Mouse (Mus musculus): ENCODE measurements around the gene Tinagl1.

Gene Tinagl1

DNA sequence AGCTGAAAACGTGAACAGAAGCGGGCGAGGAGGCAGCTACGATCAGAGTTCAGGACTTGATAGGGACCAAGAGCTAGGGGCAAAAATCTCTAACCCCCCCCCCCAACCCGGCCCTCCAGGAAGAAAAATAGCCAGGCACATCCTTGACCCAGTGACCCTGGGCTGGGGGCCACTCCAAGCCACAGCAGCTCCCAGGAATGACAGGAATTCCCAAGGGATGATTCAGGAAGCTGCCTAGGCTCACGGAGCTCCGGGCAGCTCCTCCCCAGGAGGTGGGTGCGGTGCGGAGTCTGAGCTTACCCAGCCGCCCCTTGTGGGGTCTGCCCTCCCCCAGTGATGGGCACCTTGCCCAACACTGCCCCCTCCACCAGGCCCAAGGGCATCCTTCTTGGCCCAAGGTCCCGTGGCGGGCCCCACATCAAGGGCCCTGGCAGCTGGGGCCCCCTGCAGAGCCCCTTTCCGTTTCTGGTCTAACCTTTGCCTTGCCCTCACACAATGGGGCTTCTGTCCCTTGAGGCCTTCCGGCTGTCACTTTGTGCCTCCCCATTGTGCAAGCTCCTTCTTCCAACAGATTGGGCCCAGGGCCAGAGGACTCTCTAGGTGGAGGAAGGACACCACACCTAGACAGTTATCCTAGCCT lies at the start of gene Tinagl1:
Tinagl1 (minus strand) TSS at position 51 of the 640 bp plus-strand sequence.
- peak; percentile 43 for DNase-seq

DNA sequence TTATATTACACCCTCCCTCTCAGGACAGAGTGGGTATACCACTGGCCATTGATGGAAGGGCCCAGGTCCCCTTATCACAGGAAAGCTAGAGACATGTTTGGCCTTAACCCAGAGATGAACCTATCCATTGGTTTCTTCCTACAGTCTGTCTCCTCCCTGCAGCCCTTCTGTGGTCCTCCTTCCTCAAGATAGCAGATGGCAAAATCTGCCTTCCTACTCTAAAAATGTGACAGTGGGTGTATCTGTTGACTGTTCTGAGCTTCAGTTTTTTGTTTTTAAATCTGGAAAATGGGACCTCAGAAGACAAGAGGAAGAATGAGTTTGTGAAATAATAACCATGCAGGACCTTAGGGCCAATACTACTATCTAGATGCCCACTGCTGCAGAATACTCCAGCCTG lies 49.1 kb upstream of the Tinagl1 start:
- no peak for DNase-seq

DNA sequence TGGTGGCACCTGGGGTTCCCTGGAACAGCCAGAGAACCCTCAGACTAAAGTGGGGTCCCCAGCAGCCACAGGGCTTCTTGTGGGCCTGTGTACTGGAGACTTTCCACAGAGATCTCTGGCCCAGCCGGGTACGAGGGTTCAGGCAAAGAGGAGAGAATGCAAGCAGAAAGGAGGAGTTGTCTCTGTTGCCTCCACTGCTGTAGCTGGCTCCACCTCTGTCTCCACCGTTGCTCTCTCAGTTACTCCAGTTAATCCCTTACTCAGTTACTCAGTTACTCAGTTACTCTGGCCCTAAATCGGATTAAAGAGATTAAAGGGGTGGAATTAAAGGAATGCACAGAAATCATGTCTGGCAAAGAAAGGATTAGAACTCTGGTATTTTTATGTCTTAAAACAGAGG lies 47.3 kb upstream of the Tinagl1 start, which contains the start of gene Gm853:
Gm853 (minus strand) TSS at position 223 of the 400 bp plus-strand sequence.
- DNase-seq: no peak

DNA sequence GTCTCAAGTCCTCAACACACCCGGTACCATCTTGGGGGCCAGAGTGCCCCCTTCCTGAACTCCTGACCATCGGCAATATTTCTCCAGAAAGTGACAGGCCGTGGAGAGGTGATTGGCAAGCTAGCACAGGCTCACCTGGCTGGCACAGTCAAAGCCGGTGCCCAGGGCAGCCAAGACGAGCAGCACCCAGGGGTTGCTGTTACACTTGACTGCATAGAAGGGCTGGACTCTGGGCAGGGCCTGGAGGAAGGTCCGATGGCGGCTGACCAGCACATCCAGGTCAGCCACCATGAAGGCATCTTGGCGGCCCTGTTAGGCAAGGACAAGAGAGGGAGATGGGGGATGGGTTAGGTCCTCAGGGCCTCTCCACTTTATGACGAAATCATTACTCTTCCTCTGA lies 45.3 kb upstream of the Tinagl1 start:
- DNase-seq: no peak

DNA sequence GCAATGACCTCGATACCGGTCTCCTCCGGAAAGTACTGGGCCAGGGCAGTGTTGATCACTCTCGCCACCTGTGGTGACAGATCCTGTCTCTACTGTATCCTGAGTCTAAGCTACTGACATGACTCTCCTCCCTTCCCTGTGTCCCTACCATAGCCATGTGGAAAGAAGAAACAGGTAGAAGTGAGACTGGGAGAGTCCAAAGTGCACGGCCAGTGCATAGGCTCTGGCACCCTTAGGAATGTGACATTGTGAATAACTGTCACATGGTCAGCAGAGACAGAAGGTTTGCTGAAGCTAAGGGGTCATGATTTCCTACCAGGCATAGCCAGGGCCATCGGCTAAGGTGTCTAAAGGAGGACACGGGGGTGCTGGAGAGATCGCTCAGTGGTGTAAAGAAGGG lies 40.5 kb upstream of the Tinagl1 start:
- DNase-seq: no peak

DNA sequence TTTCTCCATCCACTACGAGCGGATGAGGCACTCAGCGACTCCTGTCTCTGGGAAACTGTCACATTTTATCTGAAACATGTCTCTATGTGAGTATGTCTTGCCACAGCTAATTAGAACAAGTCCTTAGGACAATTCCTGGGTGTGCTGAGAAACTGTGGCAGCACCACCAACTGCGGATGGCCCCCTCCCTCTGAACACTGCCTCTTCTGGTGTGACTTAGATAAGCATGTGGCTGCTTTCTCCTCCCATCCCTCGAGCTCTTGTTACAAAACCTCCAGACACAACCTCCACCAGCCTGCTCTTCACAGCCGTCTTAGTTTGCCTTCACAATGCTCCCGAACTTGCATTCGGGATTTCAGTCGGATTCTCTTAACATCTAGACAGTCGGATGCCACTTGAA lies 38.9 kb upstream of the Tinagl1 start:
- DNase-seq: no peak

DNA sequence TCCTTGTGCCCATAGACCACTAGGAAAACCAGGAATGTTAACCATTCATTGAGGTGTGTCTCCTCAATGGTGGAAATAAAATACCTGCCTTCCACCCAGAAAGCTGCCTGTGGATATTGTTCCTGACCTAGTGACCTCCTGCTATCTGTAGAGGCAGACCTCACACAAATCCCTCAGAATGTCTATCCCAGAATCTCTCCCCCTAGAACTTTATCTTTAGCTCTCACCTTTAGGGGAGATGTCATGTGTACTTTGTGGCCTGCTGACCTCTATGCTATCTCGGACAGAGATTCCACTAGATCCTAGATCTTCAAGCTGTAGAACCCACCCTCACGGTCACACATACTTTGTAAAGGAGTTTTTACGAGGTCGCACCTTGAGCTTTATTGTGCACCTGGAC lies 38.3 kb upstream of the Tinagl1 start:
- DNase-seq: no peak

DNA sequence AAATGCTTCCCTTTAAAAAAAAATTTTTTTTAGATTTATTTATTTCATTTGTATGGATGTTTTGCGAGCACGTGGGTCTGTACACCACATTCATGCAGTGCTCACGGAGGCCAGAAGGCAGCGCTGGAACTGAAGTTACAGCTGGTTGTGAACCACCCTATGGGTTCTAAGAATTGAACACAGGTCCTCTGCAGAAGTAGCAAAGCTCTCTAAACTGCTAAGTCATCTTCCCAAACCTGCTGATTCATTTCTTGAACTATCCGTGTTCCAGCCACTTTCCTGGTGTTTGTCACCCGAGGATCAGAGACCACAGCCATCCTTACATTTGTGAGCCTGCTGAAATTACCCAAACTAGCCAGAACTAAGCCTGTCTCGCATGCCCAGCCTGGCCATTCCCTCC lies 37.5 kb upstream of the Tinagl1 start:
- DNase-seq: no peak

DNA sequence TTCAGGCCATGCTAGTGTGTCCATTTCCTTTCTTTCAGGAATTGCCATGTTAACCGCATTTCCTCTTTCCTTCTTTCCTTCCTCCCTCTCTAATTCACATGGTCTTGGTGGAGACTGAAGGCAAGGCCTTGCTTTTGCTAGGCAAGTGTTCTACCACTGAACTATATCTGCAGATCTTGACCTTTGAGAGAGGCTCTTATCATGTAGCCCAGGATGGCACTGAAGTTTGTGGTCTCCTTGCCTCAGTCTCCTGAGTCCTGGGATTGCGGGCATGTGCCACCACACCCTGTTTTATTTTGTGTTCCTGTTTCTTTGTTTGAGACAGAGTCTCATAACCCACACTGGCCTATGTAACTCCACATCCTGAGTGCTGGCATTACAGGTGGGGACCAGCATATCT lies 36.9 kb upstream of the Tinagl1 start:
- no peak for DNase-seq

DNA sequence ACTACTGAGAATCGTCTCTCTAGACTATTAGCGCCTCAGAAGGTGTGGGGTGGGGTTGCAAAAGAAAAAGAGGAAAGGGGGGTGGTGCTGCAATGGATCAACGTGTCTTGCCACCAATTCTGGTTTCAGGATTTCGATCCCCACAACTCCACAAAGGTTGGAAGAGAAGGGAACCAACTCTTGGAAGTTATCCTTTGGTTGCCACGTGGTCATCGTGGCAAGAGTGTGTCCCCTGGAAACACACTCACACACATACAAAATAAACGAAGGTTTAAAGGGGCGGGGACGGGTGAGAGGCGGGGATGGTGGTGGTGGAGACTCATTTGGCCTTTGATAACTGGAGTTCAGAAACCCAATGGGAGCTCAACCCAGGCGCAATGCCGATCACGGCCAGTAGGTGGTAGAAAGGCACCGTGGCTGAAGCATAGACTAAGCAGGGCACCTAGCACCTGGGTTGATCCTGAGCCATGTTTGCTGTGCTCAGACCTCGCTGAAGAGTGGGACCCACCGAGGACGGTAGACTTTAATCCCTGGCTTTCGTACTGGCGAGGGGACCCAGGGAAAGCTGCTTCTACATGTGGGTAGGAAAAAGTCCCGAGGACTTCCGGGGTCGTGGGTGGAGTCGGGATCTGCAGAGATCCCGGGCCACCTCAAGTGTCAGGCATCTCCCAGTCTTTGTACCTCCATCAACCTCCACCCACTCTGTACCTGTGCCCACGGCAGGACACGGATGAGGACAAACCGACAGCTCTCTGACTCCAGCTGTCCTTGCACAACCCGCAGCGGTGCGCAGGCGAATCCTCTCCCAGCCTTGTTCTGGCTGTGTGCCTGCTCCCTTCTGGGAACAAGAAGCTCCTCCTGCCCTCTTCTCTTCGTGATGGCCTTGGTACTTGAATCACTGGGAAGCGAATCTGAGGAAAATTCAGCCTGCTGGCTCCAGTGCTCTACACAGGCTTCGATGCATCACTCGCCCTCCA lies 24.1 kb upstream of the Tinagl1 start:
- peak; percentile 87 for DNase-seq

DNA sequence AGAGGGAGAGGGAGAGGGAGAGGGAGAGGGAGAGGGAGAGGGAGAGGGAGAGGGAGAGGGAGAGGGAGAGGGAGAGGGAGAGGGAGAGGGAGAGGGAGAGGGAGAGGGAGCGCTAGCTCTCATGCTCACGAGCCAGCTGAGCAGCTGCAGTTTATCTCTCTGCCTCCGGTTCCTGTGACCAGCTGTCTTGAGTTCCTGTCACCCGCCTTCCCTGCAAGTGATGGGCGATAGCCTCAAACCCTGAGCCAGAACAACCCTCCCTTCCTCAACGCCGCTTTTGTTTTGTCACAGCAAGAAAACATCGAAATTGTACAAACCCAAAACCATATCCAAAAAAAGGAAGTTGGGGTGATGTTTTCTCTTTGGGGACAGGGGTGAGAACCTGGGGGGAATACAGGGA lies 21.6 kb upstream of the Tinagl1 start:
- DNase-seq: no peak

DNA sequence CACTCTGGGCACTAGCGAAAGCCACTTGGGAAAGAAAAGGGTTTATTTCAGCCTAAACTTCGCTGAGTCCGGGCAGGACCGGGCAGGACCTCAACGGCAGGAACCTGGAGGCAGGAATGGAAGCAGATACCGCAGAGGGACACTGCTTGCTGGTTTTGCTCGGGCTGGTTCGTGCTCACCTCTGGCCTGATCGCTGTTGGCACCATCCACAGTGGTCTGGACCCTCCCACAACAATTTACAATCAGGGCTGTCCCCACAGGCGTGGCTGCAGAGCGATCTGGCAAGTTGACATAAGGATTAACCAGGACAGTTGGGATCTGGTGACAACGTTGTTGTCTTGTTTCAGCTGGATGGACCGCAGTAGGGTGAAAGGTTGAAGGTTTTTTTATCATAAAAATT lies 21.0 kb upstream of the Tinagl1 start:
- DNase-seq: no peak

DNA sequence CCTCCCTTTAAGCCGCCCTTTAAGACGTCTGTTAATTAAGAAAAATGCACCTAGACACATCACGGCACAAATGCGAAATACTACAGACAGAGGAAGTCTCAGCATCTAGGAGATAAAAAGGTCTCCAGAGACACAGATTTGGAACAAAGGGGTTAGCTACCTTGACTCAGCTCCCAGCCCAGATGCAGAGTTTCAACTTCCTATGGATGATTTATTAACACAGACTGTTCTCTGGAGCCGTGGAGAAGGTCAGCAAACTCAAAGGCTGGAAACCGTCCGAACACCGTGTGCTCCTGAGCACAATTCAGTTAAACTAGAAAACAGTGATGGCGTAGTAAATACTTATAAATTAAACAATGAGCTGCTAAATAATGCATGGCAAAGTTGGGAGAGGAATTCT lies 17.3 kb upstream of the Tinagl1 start:
- no peak for DNase-seq

DNA sequence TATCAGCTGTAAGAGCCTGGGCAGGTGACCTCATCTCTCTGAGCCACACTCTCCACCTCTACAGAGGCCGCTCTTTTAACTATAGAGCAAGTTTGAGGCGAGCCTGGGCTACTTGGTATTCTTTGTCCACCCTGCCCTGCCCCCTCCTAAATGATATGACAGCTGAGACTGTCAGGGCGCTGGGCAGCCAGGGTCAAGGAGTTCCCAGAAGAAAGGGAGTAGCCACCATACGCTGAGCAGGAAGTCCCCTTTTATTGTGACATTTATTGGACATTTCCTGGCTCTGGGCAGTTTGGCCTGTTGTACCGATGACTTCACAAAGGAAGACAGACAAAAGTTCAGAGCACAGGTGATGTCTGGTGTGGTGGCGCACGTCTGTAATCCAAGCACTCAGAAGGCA lies 14.7 kb upstream of the Tinagl1 start:
- DNase-seq: no peak

DNA sequence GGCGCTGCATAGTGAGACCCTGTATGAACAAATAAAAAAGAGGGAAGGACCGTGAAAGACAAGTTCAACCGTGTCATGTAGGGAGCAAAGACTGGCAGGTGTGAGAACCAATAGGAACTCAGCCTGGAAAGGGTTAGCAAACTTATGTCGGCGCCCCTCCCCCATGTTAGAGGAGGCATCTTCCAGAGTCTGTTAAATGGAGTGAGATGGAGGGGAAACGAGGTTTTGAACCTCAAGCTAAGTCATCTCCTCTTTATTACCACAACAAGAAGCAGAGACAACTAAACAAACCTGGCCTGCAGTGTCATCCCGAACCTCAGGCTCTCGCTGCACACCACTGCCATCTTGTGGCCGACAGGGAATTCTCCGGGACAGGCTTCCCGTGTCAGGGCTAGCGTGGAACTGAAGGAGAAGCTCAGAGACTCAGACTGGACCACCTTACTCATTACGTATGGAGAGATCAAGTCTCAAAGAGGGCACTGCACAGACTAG lies 13.9 kb upstream of the Tinagl1 start:
- peak; percentile 85 for DNase-seq

DNA sequence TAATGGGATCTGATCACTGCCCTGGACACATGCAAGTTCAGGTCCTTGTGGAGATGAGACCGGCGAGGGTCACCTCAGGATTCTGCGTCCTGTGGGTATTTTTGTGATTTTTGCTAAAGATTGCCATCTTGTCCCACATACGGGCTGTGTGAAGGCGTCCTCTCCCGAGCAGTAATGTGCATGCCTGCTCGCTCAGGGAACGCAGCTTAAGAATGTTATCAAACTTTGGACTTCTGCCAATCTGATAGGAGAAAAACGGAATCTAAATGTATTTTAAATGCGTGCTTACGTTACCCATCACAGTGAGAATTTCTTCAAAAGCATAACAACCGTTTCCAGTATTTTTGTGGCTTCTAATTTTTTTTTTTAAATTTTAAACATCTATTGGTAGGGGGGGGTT lies 12.0 kb upstream of the Tinagl1 start:
- DNase-seq: no peak

DNA sequence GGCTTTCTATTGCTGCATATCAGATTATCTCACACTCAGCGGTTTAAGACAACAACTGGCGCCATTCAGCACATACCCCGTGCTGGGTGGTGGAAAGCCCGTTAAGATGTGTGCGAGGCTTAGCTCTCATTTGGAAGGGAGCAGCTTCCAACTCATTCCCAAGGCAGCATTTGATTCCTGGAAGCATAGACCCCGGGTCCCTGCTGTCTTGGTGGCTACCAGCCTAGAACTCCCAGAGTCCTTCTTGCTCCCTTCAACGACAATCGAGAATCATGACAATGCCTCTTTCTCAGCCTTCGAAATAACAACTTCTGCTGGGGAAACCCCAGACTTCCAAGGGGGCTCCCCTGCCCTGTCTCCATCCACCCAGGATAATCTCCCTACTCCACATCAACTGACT lies 11.5 kb upstream of the Tinagl1 start:
- no peak for DNase-seq

DNA sequence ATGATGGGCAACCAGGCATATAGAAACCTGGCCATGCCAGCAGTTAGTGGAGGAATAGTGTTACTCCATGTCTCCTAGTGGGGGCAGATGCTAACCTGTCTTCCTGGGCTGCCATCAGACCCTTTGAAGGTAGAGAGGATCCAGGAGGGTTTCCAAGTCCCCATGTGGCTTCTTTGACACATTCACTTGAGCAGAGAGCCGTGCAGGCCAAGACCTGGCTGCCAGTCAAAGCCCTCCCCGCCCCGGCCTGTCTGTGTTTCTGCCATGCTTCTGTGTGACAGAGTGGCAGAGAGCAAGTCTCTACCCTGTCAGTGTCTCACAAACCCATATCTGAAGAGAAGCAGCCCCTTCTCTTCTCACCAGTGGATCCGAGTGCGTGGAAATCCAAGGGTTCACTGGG lies 9.0 kb upstream of the Tinagl1 start:
- no peak for DNase-seq

DNA sequence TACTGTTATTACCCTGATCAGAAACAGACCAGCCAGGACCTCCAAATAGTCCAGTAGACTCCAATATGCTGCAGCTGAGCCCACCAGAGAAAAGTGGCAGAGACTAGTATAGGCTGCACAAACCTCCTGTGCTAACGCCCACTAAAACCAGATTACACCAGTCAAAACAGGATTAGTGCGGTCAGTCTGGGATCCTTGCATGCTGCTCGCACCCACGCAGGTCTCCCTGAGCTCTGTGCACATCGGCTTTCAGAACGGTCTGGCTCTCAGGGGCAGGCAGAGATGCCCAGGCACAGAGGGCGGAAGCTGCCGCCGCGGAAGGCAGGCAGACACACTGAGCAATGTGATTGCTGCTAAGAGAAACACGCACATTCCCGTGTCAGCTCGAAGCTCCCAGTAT lies 8.1 kb upstream of the Tinagl1 start:
- DNase-seq: peak; percentile 25

DNA sequence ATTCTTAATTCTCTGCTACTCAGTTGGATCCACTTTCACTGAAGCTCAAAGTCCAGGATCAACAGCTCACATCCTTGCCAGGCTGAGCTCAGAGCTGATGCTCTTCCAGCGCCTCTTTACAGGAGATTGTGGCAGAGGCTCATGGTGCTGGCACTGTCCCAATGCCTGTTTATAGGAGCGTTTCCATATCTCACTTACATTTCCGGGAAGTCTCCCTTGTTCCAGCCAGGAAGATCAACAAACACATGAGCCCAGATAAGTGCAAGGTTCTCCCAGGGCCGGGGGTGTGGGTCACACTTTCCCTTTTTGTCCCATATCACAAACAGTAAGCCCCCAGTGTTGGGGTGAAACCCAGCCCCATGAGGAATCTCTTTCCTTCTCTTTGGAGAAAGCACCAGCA lies 7.0 kb upstream of the Tinagl1 start:
- DNase-seq: no peak

DNA sequence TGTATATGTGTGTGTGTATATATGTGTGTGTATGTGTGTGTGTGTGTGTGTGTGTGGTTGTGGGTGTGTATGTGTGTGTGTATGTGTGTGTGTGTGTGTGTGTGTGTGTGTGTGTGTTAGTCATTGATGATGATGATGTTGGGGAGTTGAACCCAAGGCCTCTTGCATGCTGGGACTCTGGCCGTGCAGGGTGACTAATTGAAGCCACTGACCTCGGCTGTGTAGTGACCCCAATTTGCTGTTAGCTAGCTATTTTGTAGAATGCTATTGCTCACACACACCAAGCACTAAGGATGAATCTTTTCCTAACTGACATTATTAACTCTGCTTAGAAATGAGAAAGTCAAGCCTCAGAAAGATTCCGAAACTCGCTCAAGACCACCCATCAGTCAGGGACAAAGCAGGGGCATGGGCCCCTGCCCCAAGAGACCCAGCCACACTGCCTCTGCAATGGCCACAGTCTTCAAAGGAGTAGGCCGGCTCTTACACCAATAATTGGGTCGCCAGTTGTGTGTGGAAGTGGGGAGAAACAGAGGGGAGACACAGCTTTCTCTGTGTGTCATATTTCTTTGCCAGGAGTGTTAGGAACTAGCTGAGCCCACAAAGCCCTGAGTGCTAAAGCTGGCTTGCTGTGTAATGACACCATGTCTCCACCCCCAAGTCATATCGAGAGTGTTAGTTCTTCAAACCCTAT lies 6.1 kb upstream of the Tinagl1 start:
- DNase-seq: no peak

DNA sequence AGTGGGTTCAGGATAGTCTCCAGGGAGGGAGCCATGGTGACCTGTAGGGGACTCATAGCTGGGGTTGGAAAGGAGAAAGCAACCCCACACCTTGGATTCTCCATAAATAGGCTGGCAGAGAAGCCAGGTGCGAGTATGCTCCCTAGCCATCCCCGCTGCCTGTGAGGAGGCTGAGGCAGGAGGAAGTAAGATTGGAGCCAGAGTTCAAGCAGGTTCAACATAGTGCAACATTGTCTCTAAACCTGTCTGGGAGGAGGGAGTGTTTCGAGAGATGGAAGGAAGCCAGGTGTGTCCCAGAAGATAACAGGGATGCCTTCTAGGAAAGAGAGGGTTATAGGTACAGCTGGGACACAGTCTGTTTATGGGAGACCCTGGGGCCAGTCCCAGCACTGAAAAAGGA lies 5.0 kb upstream of the Tinagl1 start:
- DNase-seq: no peak

DNA sequence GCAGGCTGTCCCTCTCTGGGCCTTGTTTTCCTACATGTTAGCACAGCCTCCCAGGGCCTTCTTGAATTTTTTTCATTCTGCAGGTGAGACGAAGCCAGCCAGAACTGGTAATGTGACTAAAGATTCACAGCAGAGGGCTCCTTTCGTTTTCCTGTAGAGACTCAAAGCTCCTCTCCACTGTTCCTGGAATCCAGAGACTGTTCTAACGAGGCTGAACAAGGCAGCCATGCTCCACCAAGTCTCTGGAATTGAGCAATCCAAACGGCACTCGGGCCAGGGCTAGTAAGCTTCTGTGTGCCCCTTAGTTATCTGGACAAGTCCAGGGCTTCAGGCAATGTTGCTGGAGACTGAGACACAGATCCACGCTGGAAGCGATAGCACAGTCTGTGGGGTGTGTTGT lies 2.6 kb upstream of the Tinagl1 start:
- no peak for DNase-seq

DNA sequence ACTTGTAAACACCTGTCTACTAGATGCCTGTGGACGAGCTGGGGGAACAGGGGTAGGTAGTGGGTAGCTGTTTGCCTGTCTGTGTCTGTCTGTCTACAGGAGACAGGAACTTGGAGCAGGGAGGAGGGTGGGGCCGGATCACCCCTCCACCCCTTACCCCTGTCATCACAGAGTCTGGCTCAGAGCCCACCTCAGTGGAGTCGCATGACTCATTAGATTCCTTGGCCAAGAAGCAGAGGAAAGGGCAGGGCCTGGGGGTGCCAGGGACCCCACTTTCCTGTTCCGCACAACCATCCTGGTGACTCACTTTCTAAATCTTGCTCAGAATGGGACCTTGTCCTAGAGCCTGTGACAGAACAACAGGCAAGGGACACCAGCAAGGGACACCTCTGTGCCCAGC lies 2.2 kb upstream of the Tinagl1 start:
- DNase-seq: no peak

Measured in embryo, embryonic 11 days (tissue).